Mouse (Mus musculus) granulocyte monocyte progenitor cell, adult 5-6 weeks (primary cell): Measurements from ENCODE around the gene Syt9. TPM values are rescaled to one million over a fixed set of nuclear protein-coding genes. Genes with fewer than 3 reads are reported as not detected.

Experiments used
- total RNA-seq, 2 experiments: library from RNA; stranded (forward) in 1 of 2; stranded (reverse) in 1 of 2; fragments of 200-712, 200-1000 nt in 1 of 2; fragments of >200 nt in 1 of 2; fragmentation: Nextera tagmentation in 1 of 2; gene quantifications; 2 replicates each; pipeline ENCODE4 v1.2.3; 2014 to 2017

Syt9 gene
- total RNA-seq, 2 experiments from 2014 or later = not detected

Other genes with a start within 250 kb of the Syt9 start
- not detected in 2 replicates for gene Olfr715, start 239.6 kb upstream of the Syt9 start, total RNA-seq (2014; fragmentation: Nextera tagmentation)
- gene Olfr715, start 239.6 kb upstream of the Syt9 start, total RNA-seq (2017) = not detected in 2 replicates
- gene Olfr716, start 232.4 kb upstream of the Syt9 start, total RNA-seq (2014; fragmentation: Nextera tagmentation) = not detected in 2 replicates
- gene Olfr716, start 232.4 kb upstream of the Syt9 start, total RNA-seq (2017) = not detected in 2 replicates
- not detected in 2 replicates for gene Nlrp14, start 203.7 kb upstream of the Syt9 start, total RNA-seq (2014; fragmentation: Nextera tagmentation)
- gene Nlrp14, start 203.7 kb upstream of the Syt9 start, total RNA-seq (2017) = not detected in 2 replicates
- gene Rbmxl2, start 161.3 kb upstream of the Syt9 start, total RNA-seq (2014; fragmentation: Nextera tagmentation) = not detected in 2 replicates
- gene Rbmxl2, start 161.3 kb upstream of the Syt9 start, total RNA-seq (2017) = not detected in 2 replicates
- not detected in 2 replicates for gene Olfml1, start 196.7 kb downstream of the Syt9 start, total RNA-seq (2014; fragmentation: Nextera tagmentation)
- gene Olfml1, start 196.7 kb downstream of the Syt9 start, total RNA-seq (2017) = not detected in 2 replicates
- 3.0 and 9.9 TPM in 2 replicates for gene Ppfibp2, start 224.5 kb downstream of the Syt9 start, total RNA-seq (2014; fragmentation: Nextera tagmentation)
- 5.6 and 6.6 TPM in 2 replicates for gene Ppfibp2, start 224.5 kb downstream of the Syt9 start, total RNA-seq (2017)